In genomic region chr4:133087835-133088234, GRCm38 (mm10) we compare ENCODE assay signal across 8 mouse cellular contexts. TPM values are rescaled to one million over a fixed set of nuclear protein-coding genes. Genes with fewer than 3 reads are reported as not detected.
DNase-seq lines count a peak whose midpoint lies in the region; ATAC-seq and TF ChIP-seq lines count a peak whose summit lies in the region.

No protein-coding gene starts in this region.

- peak overlapping the region; percentile 97 for H3K27ac ChIP-seq in heart, embryonic 16.5 days (ENCODE audit: low read length)

- H3K4me2 ChIP-seq in heart, embryonic 16.5 days (ENCODE audit: low read depth, low read length), result peak overlapping the region; percentile 10

- peak overlapping the region; percentile 49 for H3K9ac ChIP-seq in heart, embryonic 16.5 days (ENCODE audit: low read length)

- H3K27me3 ChIP-seq in E14TG2a.4 (ENCODE audit: insufficient read depth, low read length), result no peaks in the 10 kb centered on the region
- H3K27me3 ChIP-seq in heart, embryonic 16.5 days (ENCODE audit: control insufficient read depth, insufficient read depth, low read length), result no peaks in the 10 kb centered on the region

- peaks cover 88% of the 10 kb centered on the region for H3K4me1 ChIP-seq in E14TG2a.4 (replicated peaks; ENCODE audit: low read depth, low read length)
- H3K4me1 ChIP-seq in heart, embryonic 16.5 days (ENCODE audit: control insufficient read depth, insufficient read depth, low read length), result peaks cover 82% of the 10 kb centered on the region
- H3K4me1 ChIP-seq in lung, adult 2 months (ENCODE audit: control insufficient read depth, insufficient read depth, low read length), result peaks cover 44% of the 10 kb centered on the region

- H3K36me3 ChIP-seq in E14TG2a.4 (ENCODE audit: insufficient read depth, low read length), result 0 out of 2 replicates have a peak, but pooled peaks cover 4% of the 10 kb centered on the region
- no peaks in the 10 kb centered on the region for H3K36me3 ChIP-seq in heart, embryonic 16.5 days (ENCODE audit: control insufficient read depth, insufficient read depth)

- TF ChIP-seq CTCF in E14TG2a.4 (conservative IDR thresholded peaks at IDR 0.05; ENCODE audit: low read length), result no peak
- TF ChIP-seq CTCF in lung, adult 2 months (IDR thresholded peaks at IDR 0.05; ENCODE audit: insufficient read depth, low read length), result no peak

- 3% methylated on average over 8 of the region's 8 CpGs for WGBS in heart, embryonic 16.5 days
- 49% methylated on average over 8 of the region's 8 CpGs for WGBS in lung, adult 2 months

- peak overlapping the region; percentile 41; the same call in 1 of the 2 replicates for H3K4me3 ChIP-seq in E14TG2a.4 (replicated peaks; ENCODE audit: low read length)
- H3K4me3 ChIP-seq in heart, embryonic 16.5 days (ENCODE audit: low read length), result no peak overlapping the region
- no peak overlapping the region for H3K4me3 ChIP-seq in lung, adult 2 months (replicated peaks; ENCODE audit: extremely low read depth, low read depth, low read length)

- TF ChIP-seq POLR2A in lung, adult 2 months (IDR thresholded peaks at IDR 0.05; ENCODE audit: borderline replicate concordance, extremely low read depth, low read depth, low read length), result peak; percentile 27; the same call in 1 of the 2 replicates

- ATAC-seq in heart, embryonic 16.5 days (replicated peaks; ENCODE audit: extremely low read depth, insufficient read depth, low FRiP score), result peak; percentile 43

- DNase-seq in adrenal gland, postnatal 10 days, result peak; percentile 61
- DNase-seq in adrenal gland, adult 18-20 months (ENCODE audit: low spot score in 2 of 2), result no peak
- DNase-seq in lung, adult 2 months, result peak; percentile 31
- DNase-seq in thymus, postnatal 36 days, result peak; percentile 76 to 85
- no peak for DNase-seq in Muller cell, postnatal 12 days (ENCODE audit: inconsistent ontology term)
- DNase-seq in testis, postnatal 10 days (ENCODE audit: low spot score), result no peak

- peaks cover 6% of the 10 kb centered on the region; the same call in 1 of the 2 replicates for H3K9me3 ChIP-seq in E14TG2a.4 (ENCODE audit: low read length)
- H3K9me3 ChIP-seq in heart, embryonic 16.5 days (replicated peaks; ENCODE audit: control insufficient read depth, low read length), result no peaks in the 10 kb centered on the region

RNA-seq across cellular contexts. Expression of gene Wasf2, which starts 42.5 kb away (rescaled TPM):
- total RNA-seq in adrenal gland, postnatal 10 days (2021), result 100 to 1,000 TPM; 122 to 123 TPM
- total RNA-seq in adrenal gland, adult 18-20 months (2021), result 100 to 1,000 TPM in 1 of 2 experiments, 10 to 100 TPM in 1; 97.5 to 102 TPM
- polyA plus RNA-seq in heart, embryonic 16.5 days (2015; fragmentation: Nextera tagmentation; extraction: Ambion mirVana), result 45.0 and 66.3 TPM in 2 replicates
- 91.7 and 109 TPM in 2 replicates for polyA plus RNA-seq in lung, adult 2 months (2012; rRNA removed)

Comparison
In these comparisons a context has a peak if more than half of its experiments do, and no peak if none do; other contexts are left out.
1. DNase-seq: peak in adrenal gland, postnatal 10 days (single experiment), lung, adult 2 months (single experiment) and thymus, postnatal 36 days (2 of 2); none in adrenal gland, adult 18-20 months (0 of 2), Muller cell, postnatal 12 days (single experiment) and testis, postnatal 10 days (single experiment).